Mouse (Mus musculus) kidney, embryonic 15.5 days (tissue): ENCODE measurements around the gene Gm17087. TPM values are rescaled to one million over a fixed set of nuclear protein-coding genes. Genes with fewer than 3 reads are reported as not detected.

Source experiments
- ATAC-seq: fragments of 200-750 bp; cut with Nextera tagmentation; replicated peaks from 2 replicates; pipeline ENCODE4 v1.8.0; 2017; ENCODE audit warnings: moderate TSS enrichment; ENCODE audit not compliant: low FRiP score
- H3K27ac ChIP-seq: fragments of 300-500 bp; sonication (generic); 2 replicates; pipeline ENCODE4 v1.5.1; 2015; ENCODE audit warnings: mild to moderate bottlenecking, inconsistent platforms
- H3K27me3 ChIP-seq: fragments of 300-500 bp; sonication (generic); 2 replicates; pipeline ENCODE4 v1.6.1; 2015; ENCODE audit warnings: inconsistent platforms
- H3K36me3 ChIP-seq: fragments of 300-500 bp; sonication (generic); 2 replicates; pipeline ENCODE4 v1.6.1; 2015; ENCODE audit warnings: inconsistent platforms
- H3K4me1 ChIP-seq: fragments of 300-500 bp; sonication (generic); 2 replicates; pipeline ENCODE4 v1.6.1; 2015; ENCODE audit warnings: inconsistent platforms
- H3K4me2 ChIP-seq: fragments of 300-500 bp; sonication (generic); 2 replicates; pipeline ENCODE4 v1.6.1; 2015; ENCODE audit warnings: moderate library complexity, mild to moderate bottlenecking, inconsistent platforms
- H3K4me3 ChIP-seq: fragments of 300-500 bp; sonication (generic); replicated peaks from 2 replicates; pipeline ENCODE4 v1.5.1; 2015; ENCODE audit warnings: mild to moderate bottlenecking, inconsistent platforms
- H3K9ac ChIP-seq: fragments of 300-500 bp; sonication (generic); 2 replicates; pipeline ENCODE4 v1.6.1; 2015; ENCODE audit warnings: mild to moderate bottlenecking, inconsistent platforms
- H3K9me3 ChIP-seq: fragments of 300-500 bp; sonication (generic); replicated peaks from 2 replicates; pipeline ENCODE4 v1.6.1; 2016; ENCODE audit warnings: inconsistent platforms
- WGBS: fragments of 180-500 bp; shearing (Covaris S2); methylation state at CpG from one replicate; pipeline ENCODE4 v1.1.7; 2015; ENCODE audit warnings: mixed read lengths; 5-methylcytosine and 5-hydroxymethylcytosine counted together
- polyA plus RNA-seq: library from polyadenylated mRNA; unstranded; fragments of >200 nt; fragmentation: Nextera tagmentation; extraction: Ambion mirVana; gene quantifications from 2 replicates; pipeline ENCODE4 v1.2.1, GENCODE M21; 2015

Gm17087 gene
- polyA plus RNA-seq, 1 experiment from 2014 or later, result not detected

DNA sequence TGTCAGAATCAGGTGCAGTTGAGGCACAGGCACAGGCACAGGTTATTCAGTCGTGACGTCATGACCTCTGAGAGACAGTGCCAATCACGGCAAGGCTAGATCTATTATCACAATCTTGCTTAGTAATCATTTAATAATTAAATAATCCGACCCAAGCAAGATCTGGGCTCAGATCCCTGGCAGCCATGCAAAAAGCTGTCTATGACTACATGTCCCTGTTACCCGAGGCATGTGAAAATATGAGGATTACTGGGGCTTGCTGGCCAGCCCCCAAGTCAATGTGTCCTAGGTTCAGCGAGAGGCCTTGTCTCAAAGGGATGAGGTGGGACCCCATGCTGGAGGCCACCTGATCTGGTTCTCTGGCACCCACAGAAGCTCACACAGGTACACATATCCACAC, 30.2 kb downstream of the Gm17087 start:
- no peak for ATAC-seq
- Histone ChIP-seq H3K27ac (no peak overlapping the region), H3K9me3 (no peaks in the 10 kb centered on the region), H3K4me2 (no peak overlapping the region), H3K4me1 (no peaks in the 10 kb centered on the region), H3K4me3 (no peak overlapping the region), H3K36me3 (no peaks in the 10 kb centered on the region), H3K27me3 (no peaks in the 10 kb centered on the region), H3K9ac (no peak overlapping the region)
- 72% methylated on average over 6 of the region's 6 CpGs for WGBS

GRCm38 (mm10) chr17:8533828-8534227, 32.9 kb downstream of the Gm17087 start:
- Histone ChIP-seq H3K9me3 (no peaks in the 10 kb centered on the region), H3K27me3 (no peaks in the 10 kb centered on the region), H3K4me1 (no peaks in the 10 kb centered on the region), H3K4me2 (no peak overlapping the region), H3K4me3 (no peak overlapping the region), H3K9ac (no peak overlapping the region), H3K27ac (no peak overlapping the region), H3K36me3 (no peaks in the 10 kb centered on the region)
- ATAC-seq, result no peak
- WGBS, result 48% methylated on average over 3 of the region's 3 CpGs

GRCm38 (mm10) chr17:8532609-8533008, 34.1 kb downstream of the Gm17087 start:
- no peaks in the 10 kb centered on the region for H3K9me3 ChIP-seq
- 67% methylated on average over 4 of the region's 4 CpGs for WGBS
- H3K27me3 ChIP-seq, result peaks cover 6% of the 10 kb centered on the region
- no peak overlapping the region for H3K9ac ChIP-seq
- H3K4me3 ChIP-seq, result no peak overlapping the region
- ATAC-seq, result no peak
- H3K27ac ChIP-seq, result no peak overlapping the region
- no peak overlapping the region for H3K4me2 ChIP-seq
- no peaks in the 10 kb centered on the region for H3K4me1 ChIP-seq
- H3K36me3 ChIP-seq, result no peaks in the 10 kb centered on the region

GRCm38 (mm10) chr17:8528641-8529040, 38.1 kb downstream of the Gm17087 start:
- H3K4me1 ChIP-seq, result peaks cover 24% of the 10 kb centered on the region
- 82% methylated on average over 3 of the region's 3 CpGs for WGBS
- no peak for ATAC-seq
- no peak overlapping the region for H3K4me2 ChIP-seq
- H3K9me3 ChIP-seq, result no peaks in the 10 kb centered on the region
- H3K36me3 ChIP-seq, result no peaks in the 10 kb centered on the region
- no peak overlapping the region for H3K4me3 ChIP-seq
- H3K27me3 ChIP-seq, result peaks cover 45% of the 10 kb centered on the region
- no peak overlapping the region for H3K9ac ChIP-seq
- no peak overlapping the region for H3K27ac ChIP-seq

DNA sequence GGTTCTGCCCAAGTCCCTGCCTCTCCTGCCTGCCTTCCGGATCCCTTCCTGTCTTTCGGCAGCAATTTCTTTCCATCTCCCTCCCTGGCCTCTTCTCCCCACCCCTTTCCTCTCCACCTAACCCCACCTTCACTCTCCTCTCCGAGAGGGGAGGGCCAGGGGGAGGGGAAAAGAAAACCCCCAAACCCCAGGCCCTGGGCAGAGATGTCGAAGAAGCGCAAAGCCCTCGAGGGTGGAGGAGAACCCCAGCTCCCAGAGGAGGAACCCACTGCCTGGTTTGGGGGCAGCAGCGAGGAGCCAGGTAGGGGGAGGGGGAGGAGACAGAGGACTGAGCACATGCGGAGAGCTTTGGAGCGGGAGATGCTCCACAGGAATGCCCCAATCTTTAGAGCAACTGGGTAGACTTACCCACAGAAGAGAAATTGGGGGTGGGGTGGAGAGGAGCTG, 39.9 kb downstream of the Gm17087 start:
- Histone ChIP-seq H3K4me1 (peaks cover 26% of the 10 kb centered on the region), H3K36me3 (no peaks in the 10 kb centered on the region), H3K4me3 (0 out of 2 replicates have a peak overlapping the region, but pooled peaks have one; percentile 53), H3K4me2 (peak overlapping the region; percentile 97), H3K27me3 (peaks cover 62% of the 10 kb centered on the region), H3K9ac (no peak overlapping the region), H3K9me3 (no peaks in the 10 kb centered on the region), H3K27ac (no peak overlapping the region)
- 18% methylated on average over 9 of the region's 9 CpGs for WGBS
- no peak for ATAC-seq

DNA sequence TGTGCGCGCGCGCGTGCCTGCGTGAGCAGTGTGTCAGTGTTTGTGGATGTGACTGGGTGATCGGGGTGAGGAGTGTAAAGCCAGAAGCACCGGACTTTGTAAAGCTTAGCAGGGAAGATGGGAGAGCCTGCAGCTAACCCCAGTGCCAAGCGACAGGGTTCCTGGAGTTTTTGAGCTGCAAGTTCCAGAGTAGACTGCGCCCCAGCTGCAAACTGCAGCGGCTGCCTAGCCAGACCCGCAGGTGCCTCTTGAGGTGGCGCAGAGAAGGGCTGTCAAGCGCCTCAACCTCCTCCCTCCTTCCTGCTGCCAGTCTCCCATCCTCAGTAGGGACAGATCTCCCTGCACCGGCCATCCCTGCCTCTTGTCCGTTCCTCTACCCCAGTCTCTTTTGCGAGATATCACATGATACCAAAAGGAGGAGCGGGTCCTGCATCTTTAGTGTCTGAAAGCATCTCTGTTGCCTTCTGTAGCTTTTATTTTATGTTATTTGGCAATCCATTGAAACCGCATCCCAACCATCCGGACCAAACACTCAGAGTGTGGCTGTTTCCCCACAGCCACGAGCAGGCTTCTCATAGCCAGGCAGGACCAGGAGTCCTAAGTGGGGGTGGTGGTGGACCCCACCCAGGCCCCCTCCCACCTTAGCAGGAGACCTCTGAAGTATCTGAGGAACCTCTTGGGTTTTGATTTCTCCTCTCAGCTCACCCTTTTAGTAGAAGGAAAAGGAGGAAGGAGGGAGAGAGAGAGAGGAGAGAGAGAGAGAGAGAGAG, 40.6 kb downstream of the Gm17087 start:
- Histone ChIP-seq H3K9me3 (no peaks in the 10 kb centered on the region), H3K4me3 (peak overlapping the region; percentile 53), H3K9ac (no peak overlapping the region), H3K36me3 (no peaks in the 10 kb centered on the region), H3K27me3 (peaks cover 63% of the 10 kb centered on the region), H3K4me1 (peaks cover 26% of the 10 kb centered on the region), H3K27ac (no peak overlapping the region), H3K4me2 (peak overlapping the region; percentile 97)
- no peak for ATAC-seq
- WGBS, result 3% methylated on average over 21 of the region's 21 CpGs

DNA sequence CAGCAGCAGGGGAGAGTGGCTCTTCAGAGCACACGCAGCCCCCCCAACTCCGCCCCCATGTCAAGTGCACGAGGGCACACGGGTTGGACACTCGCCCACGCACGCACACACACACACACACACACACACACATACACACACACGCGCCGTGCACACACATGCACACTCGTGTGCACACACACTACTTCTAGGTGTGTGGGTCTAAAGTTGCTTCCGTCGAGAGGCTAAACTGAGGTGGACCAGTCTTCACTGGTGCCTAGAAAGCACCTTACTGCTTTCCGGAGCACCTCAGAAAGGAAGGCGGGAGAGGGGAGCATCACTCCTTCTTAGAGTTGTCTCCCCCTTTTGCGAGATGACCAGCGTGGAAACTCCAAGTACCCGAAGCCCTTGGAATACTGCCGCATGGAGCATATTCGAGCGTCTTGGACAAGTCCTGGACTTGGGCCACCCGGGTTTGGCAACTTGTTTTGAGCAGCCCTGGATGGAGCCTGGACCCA, 41.5 kb downstream of the Gm17087 start, which contains the start of gene Pde10a:
Gene Pde10a (plus strand): TSS at position 148 of the 497 bp plus-strand sequence.
- Histone ChIP-seq H3K27me3 (peaks cover 63% of the 10 kb centered on the region), H3K36me3 (no peaks in the 10 kb centered on the region), H3K9me3 (no peaks in the 10 kb centered on the region), H3K9ac (peak within 1 kb of the TSS; percentile 41), H3K27ac (peak within 1 kb of the TSS; percentile 18; the same call in 1 of the 2 replicates), H3K4me2 (peak within 1 kb of the TSS; percentile 97), H3K4me1 (peaks cover 26% of the 10 kb centered on the region), H3K4me3 (peak within 1 kb of the TSS; percentile 53)
- WGBS, result 1% methylated on average over 22 of the region's 22 CpGs
- peak; percentile 72 for ATAC-seq

GRCm38 (mm10) chr17:8524387-8525165, 42.2 kb downstream of the Gm17087 start:
- H3K4me1 ChIP-seq, result peaks cover 26% of the 10 kb centered on the region
- H3K27me3 ChIP-seq, result peaks cover 63% of the 10 kb centered on the region
- H3K9ac ChIP-seq, result peak overlapping the region; percentile 41
- H3K9me3 ChIP-seq, result no peaks in the 10 kb centered on the region
- peak; percentile 88 for ATAC-seq
- no peaks in the 10 kb centered on the region for H3K36me3 ChIP-seq
- H3K27ac ChIP-seq, result peak overlapping the region; percentile 18; the same call in 1 of the 2 replicates
- peak overlapping the region; percentile 53 for H3K4me3 ChIP-seq
- peak overlapping the region; percentile 97 for H3K4me2 ChIP-seq
- WGBS, result under 1% methylated on average over 37 of the region's 45 CpGs

GRCm38 (mm10) chr17:8523986-8524385, 42.8 kb downstream of the Gm17087 start:
- no peaks in the 10 kb centered on the region for H3K9me3 ChIP-seq
- H3K4me2 ChIP-seq, result peak overlapping the region; percentile 97
- WGBS, result 20% methylated on average over 3 of the region's 3 CpGs
- peak overlapping the region; percentile 53 for H3K4me3 ChIP-seq
- H3K27ac ChIP-seq, result no peak overlapping the region
- H3K4me1 ChIP-seq, result peaks cover 26% of the 10 kb centered on the region
- H3K36me3 ChIP-seq, result no peaks in the 10 kb centered on the region
- ATAC-seq, result no peak
- peaks cover 63% of the 10 kb centered on the region for H3K27me3 ChIP-seq
- peak overlapping the region; percentile 41; the same call in 1 of the 2 replicates for H3K9ac ChIP-seq

DNA sequence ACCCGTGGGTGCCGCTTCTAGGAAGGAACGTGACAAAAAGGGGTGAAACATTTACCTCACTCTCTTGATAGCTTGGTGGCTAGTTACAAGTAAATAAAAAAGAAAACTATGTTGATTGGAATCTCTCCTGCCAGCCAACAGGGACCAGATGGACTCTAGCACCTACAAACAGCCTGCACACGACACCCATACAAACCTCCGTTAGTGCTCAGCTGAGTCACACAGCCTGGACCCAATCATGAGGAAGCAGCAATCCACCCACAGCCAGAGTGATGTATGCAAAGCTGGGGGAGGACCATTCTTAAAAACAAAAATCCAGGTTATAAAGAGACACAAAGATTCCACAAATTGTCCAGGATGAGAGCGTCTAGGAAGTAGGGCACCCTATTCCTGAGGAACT, 50.7 kb downstream of the Gm17087 start:
- WGBS, result 79% methylated on average over 6 of the region's 6 CpGs

More for the DNA sequence above, 50.7 kb downstream of the Gm17087 start:
- H3K4me3 ChIP-seq, result no peak overlapping the region
- no peak overlapping the region for H3K27ac ChIP-seq
- H3K4me2 ChIP-seq, result no peak overlapping the region
- no peaks in the 10 kb centered on the region for H3K4me1 ChIP-seq
- no peak overlapping the region for H3K9ac ChIP-seq
- no peaks in the 10 kb centered on the region for H3K36me3 ChIP-seq
- H3K9me3 ChIP-seq, result no peaks in the 10 kb centered on the region
- H3K27me3 ChIP-seq, result peaks cover 15% of the 10 kb centered on the region; the same call in 1 of the 2 replicates
- no peak for ATAC-seq
